Mouse (Mus musculus): ENCODE data around the gene Lysmd4. TPM values are rescaled to one million over a fixed set of nuclear protein-coding genes. Genes with fewer than 3 reads are reported as not detected.

Gene Lysmd4
- polyA plus RNA-seq, 1 experiment: 9.3 TPM

DNA sequence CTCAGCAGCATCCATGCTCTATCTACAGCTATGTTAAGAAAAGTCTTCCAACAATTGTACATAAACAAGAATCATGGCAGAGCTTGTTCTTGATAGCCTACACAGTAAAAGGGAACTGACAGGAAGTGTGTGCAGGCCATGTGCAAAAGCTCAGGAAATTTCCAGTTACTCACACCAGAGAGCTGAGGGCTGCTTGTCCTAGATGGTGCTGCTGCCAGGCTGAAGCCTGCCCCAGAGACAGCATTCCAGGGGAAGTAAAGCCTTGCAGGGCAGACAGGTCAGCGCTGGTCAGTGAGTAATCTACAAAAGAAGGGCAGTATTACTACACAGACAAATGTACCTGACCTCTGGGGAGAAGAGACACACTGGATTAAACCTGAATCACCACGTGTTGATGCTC, 14.0 kb downstream of the Lysmd4 start:
- DNase-seq: no peak
- H3K4me3 ChIP-seq (ENCODE audit: control insufficient read depth, insufficient read depth, low read length): no peak overlapping the region
- peaks cover 72% of the 10 kb centered on the region for H3K36me3 ChIP-seq (ENCODE audit: control insufficient read depth, insufficient read depth, low read length)
- no peaks in the 10 kb centered on the region for H3K27me3 ChIP-seq (ENCODE audit: control insufficient read depth, insufficient read depth, low read length)
- peaks cover 5% of the 10 kb centered on the region for H3K4me1 ChIP-seq (replicated peaks; ENCODE audit: control insufficient read depth, insufficient read depth, low read length)
- H3K27ac ChIP-seq (ENCODE audit: control insufficient read depth, insufficient read depth, low read length): no peak overlapping the region
- TF ChIP-seq POLR2A (IDR thresholded peaks at IDR 0.05; ENCODE audit: control insufficient read depth, extremely low read depth, insufficient read depth, low read length, poor library complexity) (no peak), CTCF (IDR thresholded peaks at IDR 0.05; ENCODE audit: borderline replicate concordance, control insufficient read depth, extremely low read depth, insufficient read depth, low read length, poor library complexity) (no peak)
- WGBS: 98% methylated on average over 2 of the region's 2 CpGs

DNA sequence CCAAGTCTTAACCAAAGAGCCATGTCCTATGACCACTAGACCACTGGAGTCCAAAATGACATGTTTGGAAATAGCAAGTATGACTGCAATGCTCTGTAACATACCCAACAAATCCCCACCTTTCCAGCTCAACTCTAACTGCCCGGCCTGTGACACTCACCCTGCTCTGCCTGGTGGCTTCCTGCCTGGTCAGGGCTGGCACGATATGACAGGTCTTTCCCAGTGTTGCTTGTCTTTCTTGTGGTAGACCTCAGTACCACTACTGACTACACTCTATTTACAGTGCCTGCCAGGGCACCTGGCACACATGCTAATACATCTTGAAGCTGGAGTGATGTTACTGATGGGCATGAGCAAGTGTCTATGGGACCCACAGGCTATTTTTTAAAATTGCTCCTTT, 15.4 kb downstream of the Lysmd4 start:
- Histone ChIP-seq H3K36me3 (ENCODE audit: control insufficient read depth, insufficient read depth, low read length) (peaks cover 65% of the 10 kb centered on the region), H3K27me3 (ENCODE audit: control insufficient read depth, insufficient read depth, low read length) (no peaks in the 10 kb centered on the region), H3K4me1 (replicated peaks; ENCODE audit: control insufficient read depth, insufficient read depth, low read length) (peaks cover 5% of the 10 kb centered on the region), H3K4me3 (ENCODE audit: control insufficient read depth, insufficient read depth, low read length) (no peak overlapping the region), H3K27ac (ENCODE audit: control insufficient read depth, insufficient read depth, low read length) (no peak overlapping the region)
- DNase-seq: no peak
- 5% methylated on average over 2 of the region's 2 CpGs for WGBS
- no peak for TF ChIP-seq POLR2A (IDR thresholded peaks at IDR 0.05; ENCODE audit: control insufficient read depth, extremely low read depth, insufficient read depth, low read length, poor library complexity)
- no peak for TF ChIP-seq CTCF (IDR thresholded peaks at IDR 0.05; ENCODE audit: borderline replicate concordance, control insufficient read depth, extremely low read depth, insufficient read depth, low read length, poor library complexity)

DNA sequence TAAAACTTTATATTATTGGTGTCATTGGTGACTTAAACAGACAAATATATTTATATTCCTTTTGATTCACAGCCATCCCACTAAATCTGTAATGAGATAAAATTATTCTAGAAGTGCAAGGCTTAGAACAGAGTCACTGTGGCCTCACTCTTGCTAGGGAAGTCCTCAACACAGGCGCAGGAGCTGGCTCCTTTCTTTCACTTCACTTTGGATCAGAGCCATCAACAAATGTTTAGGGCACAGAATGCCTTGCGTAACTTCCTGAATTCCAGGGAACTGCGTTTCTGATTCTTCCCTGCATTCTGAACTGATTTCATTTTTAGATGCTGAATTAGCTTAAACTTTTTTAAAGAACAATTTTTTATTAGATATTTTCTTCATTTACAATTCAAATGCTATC, 19.6 kb downstream of the Lysmd4 start:
- H3K27ac ChIP-seq (ENCODE audit: control insufficient read depth, insufficient read depth, low read length): no peak overlapping the region
- peaks cover 33% of the 10 kb centered on the region for H3K36me3 ChIP-seq (ENCODE audit: control insufficient read depth, insufficient read depth, low read length)
- H3K4me1 ChIP-seq (replicated peaks; ENCODE audit: control insufficient read depth, insufficient read depth, low read length): peaks cover 5% of the 10 kb centered on the region
- no peak overlapping the region for H3K4me3 ChIP-seq (ENCODE audit: control insufficient read depth, insufficient read depth, low read length)
- H3K27me3 ChIP-seq (ENCODE audit: control insufficient read depth, insufficient read depth, low read length): no peaks in the 10 kb centered on the region
- WGBS: 93% methylated on average over 3 of the region's 3 CpGs
- TF ChIP-seq POLR2A (IDR thresholded peaks at IDR 0.05; ENCODE audit: control insufficient read depth, extremely low read depth, insufficient read depth, low read length, poor library complexity) (no peak), CTCF (IDR thresholded peaks at IDR 0.05; ENCODE audit: borderline replicate concordance, control insufficient read depth, extremely low read depth, insufficient read depth, low read length, poor library complexity) (no peak)
- DNase-seq: no peak

DNA sequence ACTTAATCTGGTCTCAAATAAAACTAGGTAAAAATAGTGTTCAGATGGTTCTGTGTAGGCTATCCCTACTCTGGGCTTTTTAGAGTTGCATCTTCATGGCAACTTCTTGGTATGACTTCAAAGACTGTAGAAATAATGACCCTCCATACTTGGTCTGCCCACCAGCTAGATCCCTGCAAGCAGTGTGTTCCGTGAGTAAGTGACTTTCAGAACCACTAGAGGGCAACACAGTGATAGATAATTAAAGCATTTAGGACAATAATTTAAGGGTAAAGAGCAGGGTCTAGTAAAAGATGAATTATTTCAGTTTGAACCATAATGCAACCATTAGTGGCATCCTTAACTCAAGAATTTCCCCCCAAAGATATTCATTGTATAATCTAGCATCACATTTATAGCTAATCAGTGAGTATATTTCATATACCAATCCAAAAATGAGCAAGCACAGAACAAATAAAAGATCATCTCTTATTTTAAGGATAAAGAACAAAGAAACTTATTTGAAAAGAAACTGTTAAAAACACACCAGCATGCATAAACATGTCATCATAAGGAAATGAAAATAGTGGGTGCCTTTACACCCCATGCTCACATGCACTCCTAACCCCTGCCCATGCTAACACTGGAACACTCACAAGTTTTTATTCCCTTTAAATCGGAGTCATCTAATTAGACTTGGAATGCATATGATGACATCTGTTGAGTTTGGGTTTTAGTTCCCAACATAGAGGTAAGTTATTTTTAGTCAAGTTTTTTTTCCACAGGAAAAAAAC, 21.0 kb downstream of the Lysmd4 start:
- TF ChIP-seq POLR2A (IDR thresholded peaks at IDR 0.05; ENCODE audit: control insufficient read depth, extremely low read depth, insufficient read depth, low read length, poor library complexity) (no peak), CTCF (IDR thresholded peaks at IDR 0.05; ENCODE audit: borderline replicate concordance, control insufficient read depth, extremely low read depth, insufficient read depth, low read length, poor library complexity) (no peak)
- Histone ChIP-seq H3K4me1 (replicated peaks; ENCODE audit: control insufficient read depth, insufficient read depth, low read length) (peaks cover 5% of the 10 kb centered on the region), H3K4me3 (ENCODE audit: control insufficient read depth, insufficient read depth, low read length) (no peak overlapping the region), H3K27ac (ENCODE audit: control insufficient read depth, insufficient read depth, low read length) (no peak overlapping the region), H3K27me3 (ENCODE audit: control insufficient read depth, insufficient read depth, low read length) (no peaks in the 10 kb centered on the region), H3K36me3 (ENCODE audit: control insufficient read depth, insufficient read depth, low read length) (peaks cover 35% of the 10 kb centered on the region)
- no peak for DNase-seq
- 63% methylated on average over 2 of the region's 2 CpGs for WGBS

DNA sequence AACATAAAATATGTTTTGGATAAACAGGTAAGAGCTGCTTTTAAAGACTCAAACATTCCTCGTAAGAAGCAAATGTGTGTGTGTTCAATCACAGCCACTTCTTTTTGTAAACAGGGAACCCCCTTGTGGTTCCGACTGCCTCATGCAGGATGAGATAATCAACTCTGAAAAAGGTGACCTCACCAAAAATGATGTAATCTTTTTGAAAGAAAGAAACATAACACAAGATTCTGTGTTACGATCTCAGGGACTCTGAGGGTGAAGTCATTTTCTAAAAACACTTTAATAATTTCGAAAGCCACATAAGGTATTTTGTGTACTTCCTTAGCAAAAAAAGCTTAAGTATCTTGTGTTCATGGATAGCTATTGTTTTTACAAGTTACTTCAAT, 21.5 kb downstream of the Lysmd4 start:
- H3K27ac ChIP-seq (ENCODE audit: control insufficient read depth, insufficient read depth, low read length): no peak overlapping the region
- H3K36me3 ChIP-seq (ENCODE audit: control insufficient read depth, insufficient read depth, low read length): peaks cover 29% of the 10 kb centered on the region
- TF ChIP-seq POLR2A (IDR thresholded peaks at IDR 0.05; ENCODE audit: control insufficient read depth, extremely low read depth, insufficient read depth, low read length, poor library complexity) (no peak), CTCF (IDR thresholded peaks at IDR 0.05; ENCODE audit: borderline replicate concordance, control insufficient read depth, extremely low read depth, insufficient read depth, low read length, poor library complexity) (no peak)

DNA sequence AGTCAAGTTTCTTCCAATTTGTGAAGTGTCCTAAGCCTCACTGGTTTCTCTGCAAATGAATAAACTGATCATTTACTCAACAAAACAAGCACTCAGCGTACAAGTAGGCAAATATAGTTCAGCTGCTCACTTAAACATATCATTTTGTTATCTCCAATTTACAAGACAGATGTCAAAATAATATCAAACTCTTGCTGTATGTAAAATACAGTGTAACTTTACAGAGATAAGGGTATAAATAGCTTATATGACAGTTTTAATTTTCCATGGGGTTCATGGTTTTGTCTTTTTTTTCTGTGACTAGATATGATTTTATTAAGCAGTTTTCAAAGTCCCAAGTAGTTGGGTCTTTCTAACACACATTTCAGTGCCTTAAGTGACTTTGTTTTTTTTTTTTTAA, 22.9 kb downstream of the Lysmd4 start:
- 96% methylated on average over 1 of the region's 1 CpGs for WGBS

More for the DNA sequence above, 21.5 kb downstream of the Lysmd4 start:
- 79% methylated on average over 4 of the region's 4 CpGs for WGBS
- Histone ChIP-seq H3K4me3 (ENCODE audit: control insufficient read depth, insufficient read depth, low read length) (no peak overlapping the region), H3K4me1 (replicated peaks; ENCODE audit: control insufficient read depth, insufficient read depth, low read length) (peaks cover 5% of the 10 kb centered on the region), H3K27me3 (ENCODE audit: control insufficient read depth, insufficient read depth, low read length) (no peaks in the 10 kb centered on the region)
- no peak for DNase-seq

More for the DNA sequence above, 22.9 kb downstream of the Lysmd4 start:
- Histone ChIP-seq H3K4me3 (ENCODE audit: control insufficient read depth, insufficient read depth, low read length) (no peak overlapping the region), H3K27ac (ENCODE audit: control insufficient read depth, insufficient read depth, low read length) (no peak overlapping the region), H3K4me1 (replicated peaks; ENCODE audit: control insufficient read depth, insufficient read depth, low read length) (peaks cover under 1% of the 10 kb centered on the region), H3K36me3 (ENCODE audit: control insufficient read depth, insufficient read depth, low read length) (peaks cover 27% of the 10 kb centered on the region), H3K27me3 (ENCODE audit: control insufficient read depth, insufficient read depth, low read length) (no peaks in the 10 kb centered on the region)
- no peak for DNase-seq
- no peak for TF ChIP-seq CTCF (IDR thresholded peaks at IDR 0.05; ENCODE audit: borderline replicate concordance, control insufficient read depth, extremely low read depth, insufficient read depth, low read length, poor library complexity)
- TF ChIP-seq POLR2A (IDR thresholded peaks at IDR 0.05; ENCODE audit: control insufficient read depth, extremely low read depth, insufficient read depth, low read length, poor library complexity): no peak

Measured in thymus, adult 2 months (tissue).